Mouse (Mus musculus) liver, embryonic 16.5 days (tissue): ENCODE measurements around the gene Vat1. TPM values are rescaled to one million over a fixed set of nuclear protein-coding genes. Genes with fewer than 3 reads are reported as not detected.
A peak's percentile ranks its signal among the peaks of the same experiment; 100 is the strongest.
"Not testable (repeated sequence)": the region's sequence is repeated elsewhere in the genome, so short reads cannot be mapped to it uniquely, and the experiment has no call there.

Source experiments
- ATAC-seq: fragments of 200-750 bp; cut with Nextera tagmentation; 2 replicates; pipeline ENCODE4 v1.8.0; 2017; ENCODE audit warnings: low read depth, mild to moderate bottlenecking, moderate number of reproducible peaks, moderate library complexity
- H3K27ac ChIP-seq: fragments of 300-500 bp; sonication (generic); 2 replicates; pipeline ENCODE4 v1.5.1; 2014; ENCODE audit warnings: mild to moderate bottlenecking, low read length
- H3K27me3 ChIP-seq: fragments of 300-500 bp; sonication (generic); 2 replicates; pipeline ENCODE4 v1.6.1; 2014; ENCODE audit warnings: low read depth, low read length, mixed read lengths; ENCODE audit not compliant: control insufficient read depth, insufficient read depth
- H3K36me3 ChIP-seq: fragments of 300-500 bp; sonication (generic); 2 replicates; pipeline ENCODE4 v1.6.1; 2014; ENCODE audit warnings: mild to moderate bottlenecking; ENCODE audit not compliant: control insufficient read depth, insufficient read depth
- H3K4me1 ChIP-seq: fragments of 300-500 bp; sonication (generic); 2 replicates; pipeline ENCODE4 v1.6.1; 2014; ENCODE audit warnings: low read depth, low read length, mixed read lengths; ENCODE audit not compliant: control insufficient read depth
- H3K4me2 ChIP-seq: fragments of 300-500 bp; sonication (generic); 2 replicates; pipeline ENCODE4 v1.6.1; 2014; ENCODE audit warnings: low read depth, low read length, mixed read lengths
- H3K4me3 ChIP-seq: fragments of 300-500 bp; sonication (generic); 2 replicates; pipeline ENCODE4 v1.5.1; 2014; ENCODE audit warnings: low read depth, mild to moderate bottlenecking, low read length
- H3K9ac ChIP-seq: fragments of 300-500 bp; sonication (generic); 2 replicates; pipeline ENCODE4 v1.6.1; 2014; ENCODE audit warnings: low read depth, low read length
- H3K9me3 ChIP-seq: fragments of 300-500 bp; sonication (generic); replicated peaks from 2 replicates; pipeline ENCODE4 v1.6.1; 2016; ENCODE audit warnings: low read length; ENCODE audit not compliant: control insufficient read depth
- WGBS: fragments of 180-500 bp; shearing (Covaris S2); extraction: QIAGEN DNeasy Blood & Tissue Kit; methylation state at CpG from one replicate; pipeline ENCODE4 v1.1.7; 2014; ENCODE audit not compliant: insufficient replicate concordance; 5-methylcytosine and 5-hydroxymethylcytosine counted together
- polyA plus RNA-seq: library from polyadenylated mRNA; unstranded; fragments of >200 nt; fragmentation: Nextera tagmentation; extraction: Ambion mirVana; gene quantifications from 2 replicates; pipeline ENCODE4 v1.2.1, GENCODE M21; 2015

Gene Vat1
- polyA plus RNA-seq, 1 experiment from 2014 or later: 12.3 TPM

- Histone ChIP-seq H3K9me3 (no peaks in the 10 kb centered on the region), H3K27ac (peak within 1 kb of the TSS; percentile 72), H3K36me3 (peaks cover 18% of the 10 kb centered on the region), H3K4me2 (peak within 1 kb of the TSS; percentile 72), H3K4me3 (peak within 1 kb of the TSS; percentile 87), H3K27me3 (no peaks in the 10 kb centered on the region), H3K4me1 (peaks cover 15% of the 10 kb centered on the region), H3K9ac (peak within 1 kb of the TSS; percentile 86)
- peak; percentile 99 for ATAC-seq
- under 1% methylated on average over 42 of the region's 42 CpGs for WGBS
These were observed 23.8 kb downstream of the Vat1 start, which contains the start of gene Rpl27 for GRCm38 (mm10) chr11:101442127-101442693. Rpl27 (plus strand) TSS chr11:101442298.

GRCm38 (mm10) chr11:101441450-101442126 lies 24.4 kb downstream of the Vat1 start:
- peaks cover 15% of the 10 kb centered on the region for H3K4me1 ChIP-seq
- peak overlapping the region; percentile 87 for H3K4me3 ChIP-seq
- H3K4me2 ChIP-seq: peak overlapping the region; percentile 72
- 16% methylated on average over 14 of the region's 15 CpGs for WGBS
- not testable (repeated sequence) for H3K27me3 ChIP-seq, ATAC-seq, H3K9me3 ChIP-seq
- peak overlapping the region; percentile 50 for H3K9ac ChIP-seq
- H3K36me3 ChIP-seq: peaks cover 18% of the 10 kb centered on the region
- peak overlapping the region; percentile 50; the same call in 1 of the 2 replicates for H3K27ac ChIP-seq

DNA sequence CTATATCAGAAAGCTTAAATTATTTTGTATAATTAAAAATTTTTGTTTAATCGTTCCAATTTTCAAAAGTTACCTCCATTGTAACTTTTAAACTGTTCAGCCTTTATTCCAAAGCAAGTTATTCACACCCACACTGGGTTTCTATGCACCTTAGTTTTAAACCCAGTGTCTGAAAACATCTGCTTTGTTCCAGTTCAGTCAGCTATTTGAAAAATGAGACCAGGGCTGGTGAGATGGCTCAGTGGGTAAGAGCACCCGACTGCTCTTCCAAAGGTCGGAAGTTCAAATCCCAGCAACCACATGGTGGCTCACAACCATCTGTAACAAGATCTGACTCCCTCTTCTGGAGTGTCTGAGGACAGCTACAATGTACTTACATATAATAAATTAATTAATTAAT lies 28.0 kb downstream of the Vat1 start:
- not testable (repeated sequence) for H3K4me2 ChIP-seq, H3K36me3 ChIP-seq, H3K4me3 ChIP-seq, H3K9ac ChIP-seq, H3K27me3 ChIP-seq, H3K4me1 ChIP-seq, ATAC-seq, H3K9me3 ChIP-seq, H3K27ac ChIP-seq
- WGBS: 44% methylated on average over 3 of the region's 3 CpGs

DNA sequence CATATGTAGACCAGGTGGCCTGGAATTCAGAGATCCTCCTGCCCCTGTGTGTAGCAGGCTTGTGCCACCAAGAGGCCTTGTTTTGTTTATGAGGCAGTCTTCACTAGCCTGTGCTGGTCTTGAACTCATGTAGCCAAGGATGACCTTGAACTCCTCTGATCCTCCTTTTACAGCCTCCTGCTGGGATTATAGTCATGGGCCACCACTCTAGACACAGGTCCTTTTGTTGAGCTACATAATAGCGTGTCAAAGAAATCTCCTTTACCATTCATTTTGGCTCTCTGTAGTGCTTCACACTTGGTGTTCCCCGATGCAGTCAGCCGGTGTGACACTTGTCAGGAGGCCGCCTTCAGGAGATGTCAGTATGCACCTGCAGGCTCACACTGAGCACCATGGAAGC lies 29.1 kb downstream of the Vat1 start:
- H3K36me3 ChIP-seq: peaks cover 2% of the 10 kb centered on the region; the same call in 1 of the 2 replicates
- no peak overlapping the region for H3K9ac ChIP-seq
- 76% methylated on average over 4 of the region's 4 CpGs for WGBS
- H3K27me3 ChIP-seq: no peaks in the 10 kb centered on the region
- no peak overlapping the region for H3K27ac ChIP-seq
- no peaks in the 10 kb centered on the region for H3K9me3 ChIP-seq
- ATAC-seq: no peak
- no peak overlapping the region for H3K4me2 ChIP-seq
- H3K4me1 ChIP-seq: no peaks in the 10 kb centered on the region; the same call in 1 of the 2 replicates
- no peak overlapping the region for H3K4me3 ChIP-seq

DNA sequence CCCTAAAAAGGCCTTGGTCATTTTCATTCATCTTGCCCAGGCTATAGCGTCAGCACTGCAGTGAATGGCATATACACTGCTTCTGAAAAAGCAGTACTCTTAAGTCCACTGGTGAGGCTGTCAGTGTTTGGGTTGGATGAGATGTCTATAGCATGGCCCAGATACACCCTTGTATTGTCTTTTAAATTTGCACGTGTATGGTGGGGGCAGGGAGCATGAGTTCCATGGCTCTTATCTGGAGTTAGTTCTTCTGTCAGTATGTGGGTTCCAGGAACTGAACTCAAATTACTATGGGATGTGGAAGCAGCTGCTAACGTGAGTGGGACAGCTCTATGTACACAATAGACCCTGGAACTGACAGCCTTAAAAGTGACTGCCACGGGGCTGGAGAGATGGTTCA lies 30.2 kb downstream of the Vat1 start:
- no peak overlapping the region for H3K4me2 ChIP-seq
- no peaks in the 10 kb centered on the region for H3K4me1 ChIP-seq
- H3K27ac ChIP-seq: no peak overlapping the region
- no peak for ATAC-seq
- no peaks in the 10 kb centered on the region for H3K9me3 ChIP-seq
- 45% methylated on average over 4 of the region's 4 CpGs for WGBS
- H3K27me3 ChIP-seq: no peaks in the 10 kb centered on the region
- H3K9ac ChIP-seq: no peak overlapping the region
- H3K36me3 ChIP-seq: peaks cover 4% of the 10 kb centered on the region; the same call in 1 of the 2 replicates
- H3K4me3 ChIP-seq: no peak overlapping the region

- Histone ChIP-seq H3K27me3 (no peaks in the 10 kb centered on the region), H3K4me2 (no peak overlapping the region), H3K36me3 (peaks cover 13% of the 10 kb centered on the region), H3K4me3 (no peak overlapping the region), H3K27ac (no peak overlapping the region), H3K9ac (no peak overlapping the region), H3K9me3 (no peaks in the 10 kb centered on the region), H3K4me1 (no peaks in the 10 kb centered on the region)
- ATAC-seq: no peak
- 87% methylated on average over 13 of the region's 13 CpGs for WGBS
These were observed 32.6 kb downstream of the Vat1 start for GRCm38 (mm10) chr11:101433396-101433795.

DNA sequence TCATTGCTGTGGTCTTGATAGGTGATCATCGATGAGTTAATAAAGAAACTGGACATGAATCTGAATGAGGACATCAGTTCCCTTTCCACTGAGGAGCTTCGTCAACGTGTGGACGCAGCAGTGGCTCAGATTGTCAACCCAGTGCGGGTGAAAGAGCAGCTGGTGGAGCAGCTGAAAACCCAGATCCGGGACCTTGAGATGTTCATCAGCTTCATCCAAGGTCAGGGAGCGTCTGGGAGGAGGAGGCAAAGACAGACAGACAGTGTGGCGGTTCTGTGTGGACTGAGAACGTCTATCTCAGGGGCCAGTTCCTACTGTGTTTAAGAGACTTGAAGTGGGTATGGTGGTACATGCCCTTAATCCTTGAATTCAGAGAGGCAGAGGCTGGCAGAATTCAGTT lies 34.7 kb downstream of the Vat1 start:
- Histone ChIP-seq H3K9me3 (no peaks in the 10 kb centered on the region), H3K36me3 (peaks cover 13% of the 10 kb centered on the region), H3K27ac (no peak overlapping the region), H3K4me3 (no peak overlapping the region), H3K27me3 (no peaks in the 10 kb centered on the region), H3K4me2 (no peak overlapping the region), H3K9ac (no peak overlapping the region), H3K4me1 (peaks cover 4% of the 10 kb centered on the region)
- WGBS: 78% methylated on average over 9 of the region's 9 CpGs
- ATAC-seq: no peak

GRCm38 (mm10) chr11:101426165-101426564 lies 39.9 kb downstream of the Vat1 start:
- H3K4me3 ChIP-seq: peak overlapping the region; percentile 95
- no peak for ATAC-seq
- no peak overlapping the region for H3K27ac ChIP-seq
- H3K9me3 ChIP-seq: no peaks in the 10 kb centered on the region
- H3K4me2 ChIP-seq: peak overlapping the region; percentile 95
- 43% methylated on average over 8 of the region's 8 CpGs for WGBS
- H3K4me1 ChIP-seq: peaks cover 23% of the 10 kb centered on the region
- H3K9ac ChIP-seq: peak overlapping the region; percentile 21; the same call in 1 of the 2 replicates
- H3K27me3 ChIP-seq: no peaks in the 10 kb centered on the region
- H3K36me3 ChIP-seq: peaks cover 9% of the 10 kb centered on the region
